26 mouse cellular contexts compared by ENCODE assay signal in the genomic region with DNA sequence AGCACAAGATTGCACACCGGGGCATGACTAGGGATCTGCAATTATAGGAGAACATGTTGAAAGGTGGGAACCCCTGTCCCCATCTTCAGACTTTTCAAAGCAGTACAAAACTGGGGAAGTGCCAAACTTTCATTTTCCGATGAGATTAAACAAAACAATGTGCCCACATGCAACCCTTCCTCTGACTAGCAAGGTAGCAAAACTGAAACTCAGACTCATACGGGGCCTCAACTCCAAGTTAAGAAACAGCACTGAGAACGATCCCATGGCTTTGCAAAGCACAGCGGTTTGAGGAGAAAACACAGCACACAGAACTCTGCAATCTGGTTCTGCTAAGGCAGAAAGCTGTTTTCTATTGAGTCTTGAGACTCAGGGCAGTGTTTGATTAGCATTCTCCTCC.
DNase-seq lines count a peak whose midpoint lies in the region; ATAC-seq and TF ChIP-seq lines count a peak whose summit lies in the region.
"Had no signal": no experiment of that assay in that cellular context is flagged by ENCODE, and none has a peak within 500 bp of the region (broad histone marks: within the 10 kb centered on the region; RNA-seq: fewer than 3 reads in every experiment).

No protein-coding gene starts in this region.

- no peaks in the 10 kb centered on the region for H3K9me3 ChIP-seq in CH12.LX (replicated peaks; ENCODE audit: low read length)
- H3K9me3 ChIP-seq in embryonic facial prominence, embryonic 15.5 days (replicated peaks): no peaks in the 10 kb centered on the region
- no peaks in the 10 kb centered on the region for H3K9me3 ChIP-seq in hindbrain, embryonic 11.5 days (ENCODE audit: control insufficient read depth, low read length)
- no peaks in the 10 kb centered on the region for H3K9me3 ChIP-seq in forebrain, embryonic 12.5 days
- H3K9me3 ChIP-seq: embryonic facial prominence, embryonic 12.5 days; forebrain, embryonic 10.5 days; forebrain, embryonic 13.5 days; forebrain, embryonic 15.5 days; G1E had no signal

- DNase-seq in A20 (ENCODE audit: low read depth, low spot score) (peak; percentile 73), CH12.LX (ENCODE audit: extremely low read depth) (peak; percentile 48), NIH3T3 (ENCODE audit: low read depth) (peak; percentile 9)
- DNase-seq in thymus, adult 18-20 months: no peak
- DNase-seq in hindbrain, embryonic 11.5 days (ENCODE audit: low spot score): no peak
- DNase-seq: adrenal gland, adult 8-10 months; adrenal gland, postnatal 14 days; adrenal gland, postnatal 36 days; B cell, adult 2 months; cerebellum, adult 11-12 months; cerebellum, adult 2 months; cerebellum, adult 9-10 months; cerebellum, postnatal 10 days; cerebellum, postnatal 25 days; forebrain, postnatal 0 days had no signal

- peak overlapping the region; percentile 74 for H3K4me2 ChIP-seq in CH12.LX (ENCODE audit: insufficient read depth, low read depth, poor library complexity, severe bottlenecking)
- H3K4me2 ChIP-seq in embryonic facial prominence, embryonic 15.5 days (replicated peaks): no peak overlapping the region
- no peak overlapping the region for H3K4me2 ChIP-seq in hindbrain, embryonic 11.5 days (replicated peaks; ENCODE audit: low read depth, low read length)
- H3K4me2 ChIP-seq in forebrain, embryonic 12.5 days: no peak overlapping the region
- H3K4me2 ChIP-seq: embryonic facial prominence, embryonic 12.5 days; forebrain, embryonic 13.5 days; forebrain, embryonic 15.5 days had no signal

- no peak for ATAC-seq in embryonic facial prominence, embryonic 15.5 days (ENCODE audit: insufficient number of reproducible peaks, low FRiP score, low TSS enrichment, low read depth)
- no peak for ATAC-seq in CD4-positive, CD25-positive, alpha-beta regulatory T cell, adult 4 months
- ATAC-seq in hindbrain, embryonic 11.5 days (ENCODE audit: low FRiP score): no peak
- ATAC-seq in forebrain, embryonic 12.5 days (ENCODE audit: low FRiP score): no peak
- ATAC-seq: activated CD4-positive, CD25-positive, alpha-beta regulatory T cell, adult 4 months; forebrain, embryonic 13.5 days; forebrain, embryonic 15.5 days; forebrain, postnatal 0 days; Patski had no signal

- no peak for TF ChIP-seq RAD21 in CH12.LX (IDR thresholded peaks at IDR 0.05; ENCODE audit: low read depth, low read length)

- TF ChIP-seq EP300 in CH12.LX (IDR thresholded peaks at IDR 0.05; ENCODE audit: low read length): peak; percentile 75

- H3K27me3 ChIP-seq in CH12.LX (replicated peaks): no peaks in the 10 kb centered on the region
- no peaks in the 10 kb centered on the region for H3K27me3 ChIP-seq in embryonic facial prominence, embryonic 15.5 days
- no peaks in the 10 kb centered on the region for H3K27me3 ChIP-seq in hindbrain, embryonic 11.5 days (ENCODE audit: control insufficient read depth, insufficient read depth, low read length)
- no peaks in the 10 kb centered on the region for H3K27me3 ChIP-seq in forebrain, embryonic 12.5 days
- H3K27me3 ChIP-seq: embryonic facial prominence, embryonic 12.5 days; forebrain, embryonic 13.5 days; forebrain, embryonic 15.5 days had no signal

- H3K27ac ChIP-seq in CH12.LX (ENCODE audit: insufficient read depth, low read depth): 0 out of 2 replicates have a peak overlapping the region, but pooled peaks have one; percentile 3
- peak overlapping the region; percentile 44; the same call in 1 of the 2 replicates for H3K27ac ChIP-seq in embryonic facial prominence, embryonic 15.5 days (replicated peaks)
- H3K27ac ChIP-seq in hindbrain, embryonic 11.5 days (ENCODE audit: low read depth, low read length): no peak overlapping the region
- H3K27ac ChIP-seq in forebrain, embryonic 12.5 days: no peak overlapping the region
- H3K27ac ChIP-seq: embryonic facial prominence, embryonic 12.5 days; forebrain, embryonic 10.5 days; forebrain, embryonic 13.5 days; forebrain, embryonic 15.5 days had no signal

- in situ Hi-C loops in CH12.LX (cut with MboI; ENCODE audit: low pct_ligation_motif_present, low pct_unique_long_range_greater_than_20kb, low sequenced_read_pairs): no loop called here

- H3K36me3 ChIP-seq in CH12.LX (replicated peaks in 1 of 2; ENCODE audit: control insufficient read depth in 1 of 2, insufficient read depth in 1 of 2, low read length in 1 of 2): no peaks in the 10 kb centered on the region
- H3K36me3 ChIP-seq in embryonic facial prominence, embryonic 15.5 days: no peaks in the 10 kb centered on the region
- H3K36me3 ChIP-seq in hindbrain, embryonic 11.5 days (ENCODE audit: control insufficient read depth, insufficient read depth, low read length): no peaks in the 10 kb centered on the region
- no peaks in the 10 kb centered on the region for H3K36me3 ChIP-seq in forebrain, embryonic 12.5 days (replicated peaks)
- H3K36me3 ChIP-seq: embryonic facial prominence, embryonic 12.5 days; forebrain, embryonic 10.5 days; forebrain, embryonic 15.5 days; G1E had no signal

- no peaks in the 10 kb centered on the region for H3K79me2 ChIP-seq in CH12.LX (replicated peaks; ENCODE audit: control insufficient read depth, extremely low read depth, insufficient read depth, poor library complexity, severe bottlenecking)

- 53% methylated on average over 5 of the region's 5 CpGs for WGBS in embryonic facial prominence, embryonic 15.5 days
- 91% methylated on average over 5 of the region's 5 CpGs for WGBS in hindbrain, embryonic 11.5 days
- WGBS in forebrain, embryonic 12.5 days: 87% methylated on average over 5 of the region's 5 CpGs

- peaks cover 3 to 14% of the 10 kb centered on the region in 2 experiments for H3K4me1 ChIP-seq in CH12.LX (ENCODE audit: control insufficient read depth in 1 of 2, insufficient read depth in 2 of 2)
- H3K4me1 ChIP-seq in embryonic facial prominence, embryonic 15.5 days: no peaks in the 10 kb centered on the region
- H3K4me1 ChIP-seq in hindbrain, embryonic 11.5 days (replicated peaks; ENCODE audit: control insufficient read depth, insufficient read depth, low read length): no peaks in the 10 kb centered on the region
- H3K4me1 ChIP-seq in forebrain, embryonic 12.5 days: no peaks in the 10 kb centered on the region
- H3K4me1 ChIP-seq: forebrain, embryonic 10.5 days; forebrain, embryonic 13.5 days; forebrain, embryonic 15.5 days had no signal

- TF ChIP-seq CTCF in CH12.LX (conservative IDR thresholded peaks at IDR 0.05 in 1 of 2, IDR thresholded peaks at IDR 0.05 in 1 of 2; ENCODE audit: low read depth in 2 of 2, low read length in 2 of 2): no peak

- no peak overlapping the region for H3K4me3 ChIP-seq in CH12.LX (replicated peaks in 1 of 3; ENCODE audit: low read depth in 2 of 3, low read length in 2 of 3, poor library complexity in 1 of 3)
- no peak overlapping the region for H3K4me3 ChIP-seq in embryonic facial prominence, embryonic 15.5 days (replicated peaks)
- H3K4me3 ChIP-seq in hindbrain, embryonic 11.5 days (ENCODE audit: low read depth, low read length): no peak overlapping the region
- no peak overlapping the region for H3K4me3 ChIP-seq in forebrain, embryonic 12.5 days (replicated peaks)
- H3K4me3 ChIP-seq: embryonic facial prominence, embryonic 12.5 days; erythroblast, embryonic 14.5 days; forebrain, embryonic 10.5 days; forebrain, embryonic 13.5 days; forebrain, embryonic 15.5 days had no signal

- H3K9ac ChIP-seq in CH12.LX (ENCODE audit: insufficient read depth, low read depth): peak overlapping the region; percentile 25
- no peak overlapping the region for H3K9ac ChIP-seq in embryonic facial prominence, embryonic 15.5 days
- no peak overlapping the region for H3K9ac ChIP-seq in hindbrain, embryonic 11.5 days (ENCODE audit: low read depth, low read length)
- H3K9ac ChIP-seq in forebrain, embryonic 12.5 days: no peak overlapping the region
- H3K9ac ChIP-seq: embryonic facial prominence, embryonic 12.5 days; forebrain, embryonic 13.5 days; forebrain, embryonic 15.5 days; forebrain, postnatal 0 days had no signal

- dilution Hi-C loops in CH12.LX (cut with MboI; ENCODE audit: extremely low pct_ligation_motif_present, extremely low pct_unique_long_range_greater_than_20kb, low sequenced_read_pairs): no loop called here

- no peak for TF ChIP-seq POLR2A in CH12.LX (IDR thresholded peaks at IDR 0.05; ENCODE audit: low read depth, low read length)

TF ChIP-seq in CH12.LX, 34 proteins besides CTCF, POLR2A, EP300 and RAD21:
- TF ChIP-seq JUND (conservative IDR thresholded peaks at IDR 0.05; ENCODE audit: low read depth, low read length) (peak; percentile 35; the same call in 1 of the 2 replicates), IRF4 (IDR thresholded peaks at IDR 0.05; ENCODE audit: low read depth, low read length) (peak; percentile 89), ETS1 (conservative IDR thresholded peaks at IDR 0.05; ENCODE audit: low read depth, low read length) (peak; percentile 47), MAFK (IDR thresholded peaks at IDR 0.05; ENCODE audit: insufficient replicate concordance, low read length) (0 out of 2 replicates have a peak, but pooled peaks have one; percentile 16), ZC3H11A (IDR thresholded peaks at IDR 0.05; ENCODE audit: low read depth, low read length) (no peak), JUN (IDR thresholded peaks at IDR 0.05; ENCODE audit: insufficient read depth, low read depth, low read length) (peak; percentile 34), SMC3 (IDR thresholded peaks at IDR 0.05; ENCODE audit: low read depth, low read length) (0 out of 2 replicates have a peak, but pooled peaks have one; percentile 4), RCOR1 (conservative IDR thresholded peaks at IDR 0.05; ENCODE audit: low read depth, low read length) (0 out of 2 replicates have a peak, but pooled peaks have one; percentile 31), NELFE (IDR thresholded peaks at IDR 0.05; ENCODE audit: low read depth, low read length) (no peak), MEF2A (IDR thresholded peaks at IDR 0.05; ENCODE audit: borderline replicate concordance, low read depth, low read length) (peak; percentile 74; the same call in 1 of the 2 replicates), MXI1 (IDR thresholded peaks at IDR 0.05; ENCODE audit: low read depth, low read length) (peak; percentile 44; the same call in 1 of the 2 replicates), TCF12 (IDR thresholded peaks at IDR 0.05; ENCODE audit: low read depth, low read length) (peak; percentile 50; the same call in 1 of the 2 replicates), ELF1 (IDR thresholded peaks at IDR 0.05; ENCODE audit: low read depth, low read length) (no peak), BHLHE40 (IDR thresholded peaks at IDR 0.05; ENCODE audit: low read depth, low read length) (0 out of 2 replicates have a peak, but pooled peaks have one; percentile 33)

Comparison
In these comparisons a context has a peak if more than half of its experiments do, and no peak if none do; other contexts are left out.
1. DNase-seq: peak in A20 (single experiment), CH12.LX (single experiment) and NIH3T3 (single experiment); none in thymus, adult 18-20 months (0 of 2) and hindbrain, embryonic 11.5 days (single experiment).
2. H3K27ac ChIP-seq: peak in CH12.LX (single experiment) and embryonic facial prominence, embryonic 15.5 days (single experiment); none in hindbrain, embryonic 11.5 days (single experiment) and forebrain, embryonic 12.5 days (single experiment).